Mouse (Mus musculus) skeletal muscle tissue, adult 2 months (tissue): ENCODE data around the gene Mmgt2.
A peak's percentile ranks its signal among the peaks of the same experiment; 100 is the strongest.

Experiments
- DNase-seq: peaks from one replicate; pipeline ENCODE4 v3.0.0-alpha.2; 2012; ENCODE audit warnings: low read depth, low spot score

Gene Mmgt2

DNA sequence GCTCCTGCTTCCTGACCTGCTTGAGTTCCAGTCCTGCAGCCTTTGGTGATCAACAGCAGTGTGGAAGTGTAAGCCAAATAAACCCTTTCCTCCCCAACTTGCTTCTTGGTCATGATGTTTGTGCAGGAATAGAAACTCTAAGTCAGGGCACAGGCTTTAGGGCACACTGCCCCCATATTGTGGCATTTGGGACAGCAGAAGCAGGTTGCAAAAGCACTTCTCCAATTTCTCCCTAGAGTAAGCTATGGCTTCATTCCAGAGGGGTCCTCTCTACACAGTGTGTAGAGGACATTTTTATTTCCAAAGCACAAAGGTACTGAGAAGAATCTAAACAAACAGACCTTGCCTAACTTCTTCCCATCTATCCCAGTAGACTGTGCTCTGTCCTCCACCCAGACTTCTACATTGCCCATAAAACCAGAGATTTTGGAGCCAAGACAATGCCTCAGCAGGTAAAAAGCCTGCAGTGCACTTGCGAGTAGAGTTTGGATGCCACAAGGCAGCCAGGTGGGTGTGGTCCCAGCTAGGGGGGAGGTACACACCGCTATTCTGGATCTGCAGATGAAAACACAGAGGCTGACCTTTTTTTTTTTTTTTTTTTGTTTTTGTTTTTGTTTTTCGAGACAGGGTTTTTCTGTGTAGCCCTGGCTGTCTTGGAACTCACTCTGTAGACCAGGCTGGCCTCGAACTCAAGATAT lies 26.7 kb upstream of the Mmgt2 start:
- DNase-seq: no peak

- no peak for DNase-seq
Measured at GRCm38 (mm10) chr11:62622850-62623249, 25.6 kb upstream of the Mmgt2 start.

DNA sequence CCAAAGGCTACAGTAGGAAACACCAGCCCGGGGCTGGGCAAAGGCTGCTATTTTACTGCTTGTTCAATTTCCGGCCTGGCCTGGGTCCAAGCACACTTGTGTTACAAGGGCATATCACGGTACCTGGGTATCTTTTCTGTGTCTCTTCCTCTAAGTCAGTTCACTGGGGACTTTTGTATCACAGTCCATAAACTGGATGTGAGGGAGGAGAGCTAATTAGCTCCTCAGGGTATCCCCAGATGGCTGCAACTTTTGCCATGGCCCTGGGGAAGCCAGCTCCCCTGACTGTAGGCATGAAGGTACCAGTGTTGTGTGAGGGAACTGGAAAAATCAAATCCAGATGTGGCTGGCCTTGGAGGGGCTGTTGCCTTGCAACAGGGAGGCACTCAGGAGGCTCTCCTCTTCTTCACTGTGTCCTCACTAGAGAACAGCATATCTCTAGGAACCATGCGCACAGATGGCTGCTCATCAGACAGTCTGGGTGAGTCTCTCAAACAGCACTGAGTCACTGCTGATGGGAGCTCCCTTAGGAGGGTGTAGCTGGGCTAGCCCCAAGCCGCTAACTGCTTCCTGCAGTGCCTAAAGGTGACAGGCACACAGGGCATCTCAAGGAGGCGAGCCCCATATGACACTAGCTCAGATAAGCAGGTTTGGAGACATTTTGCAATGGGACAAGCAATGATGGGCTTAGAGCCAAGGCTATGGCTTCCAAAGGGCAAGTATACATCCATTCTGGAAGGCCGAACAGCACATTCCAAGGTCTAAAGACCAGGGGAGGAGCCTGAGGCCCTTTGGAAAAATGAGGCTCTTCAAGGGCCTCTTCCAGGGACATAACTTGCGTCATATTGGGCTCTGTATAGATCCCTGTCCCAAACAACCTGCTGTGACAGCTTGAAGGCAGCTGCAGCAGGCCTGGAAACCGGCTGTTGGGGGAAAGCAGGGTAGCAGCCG lies 23.8 kb upstream of the Mmgt2 start:
- no peak for DNase-seq

- DNase-seq: no peak
Measured at GRCm38 (mm10) chr11:62629352-62630224, 18.9 kb upstream of the Mmgt2 start.

DNA sequence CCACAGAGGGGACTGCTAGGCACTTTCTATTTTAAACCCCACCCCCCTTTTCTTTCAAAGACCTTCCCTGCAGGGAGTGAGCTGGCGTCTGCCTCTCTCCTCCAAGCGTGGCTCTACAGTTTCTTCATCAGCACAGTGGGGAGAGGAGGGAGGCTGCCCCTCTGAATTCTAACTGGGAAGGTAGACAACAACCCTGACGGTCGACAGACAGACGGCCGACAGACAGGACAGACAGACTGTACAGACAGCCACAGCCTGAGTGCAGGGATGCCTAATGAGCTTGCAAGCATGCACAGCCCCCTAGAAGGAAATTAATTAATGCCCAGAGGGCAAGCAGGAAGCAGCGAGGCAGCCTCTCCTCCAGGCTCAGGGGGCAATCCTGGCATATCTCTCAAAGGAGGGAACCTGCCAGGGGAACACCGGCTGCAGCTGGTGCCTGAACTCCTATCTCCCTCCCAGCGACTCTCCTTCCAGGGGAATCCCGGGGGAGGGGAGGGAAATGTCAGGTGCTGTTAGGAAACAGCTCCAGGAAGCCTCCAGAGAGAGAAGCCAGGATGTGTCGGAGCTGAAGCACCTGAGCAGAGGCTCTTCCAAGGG lies 18.1 kb upstream of the Mmgt2 start:
- no peak for DNase-seq

DNA sequence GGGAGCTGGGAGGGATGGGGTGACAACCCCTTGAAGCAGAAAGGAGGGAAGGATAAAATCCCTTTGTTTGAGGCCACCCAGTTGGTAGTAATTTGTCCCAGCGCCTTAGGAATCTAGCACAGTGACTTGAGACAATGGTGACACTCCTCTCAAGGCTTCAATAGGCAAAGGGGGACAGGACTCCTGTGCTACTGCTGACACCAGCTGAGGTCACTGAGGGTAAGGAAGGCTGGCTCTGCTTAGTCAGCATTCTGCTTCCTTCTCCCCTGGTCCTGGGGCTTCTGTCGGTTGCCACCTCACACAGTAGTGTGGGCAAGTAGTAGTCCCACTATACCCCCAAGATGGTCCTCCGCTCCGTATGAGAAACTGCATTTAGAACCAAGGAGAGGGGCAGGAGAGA lies 17.3 kb upstream of the Mmgt2 start:
- no peak for DNase-seq

DNA sequence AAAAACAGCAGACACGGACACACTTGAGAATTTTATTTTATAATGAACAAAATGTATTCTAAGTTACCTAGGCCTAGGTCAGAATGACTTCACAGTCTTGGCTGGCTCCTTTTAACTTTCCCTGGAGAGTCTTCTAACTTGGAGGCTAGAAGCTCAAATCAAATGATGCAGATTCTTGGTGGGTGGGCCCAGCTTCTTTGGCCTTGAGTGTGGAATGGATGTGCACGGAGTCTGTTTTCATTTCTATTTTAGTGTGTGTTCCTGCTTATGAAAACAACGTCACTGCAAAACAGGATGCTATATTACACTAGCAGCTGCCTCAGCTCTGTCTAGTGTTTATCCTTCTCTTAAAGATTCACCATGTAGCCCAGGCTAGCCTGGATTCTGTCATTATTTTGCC lies 13.1 kb upstream of the Mmgt2 start:
- no peak for DNase-seq

DNA sequence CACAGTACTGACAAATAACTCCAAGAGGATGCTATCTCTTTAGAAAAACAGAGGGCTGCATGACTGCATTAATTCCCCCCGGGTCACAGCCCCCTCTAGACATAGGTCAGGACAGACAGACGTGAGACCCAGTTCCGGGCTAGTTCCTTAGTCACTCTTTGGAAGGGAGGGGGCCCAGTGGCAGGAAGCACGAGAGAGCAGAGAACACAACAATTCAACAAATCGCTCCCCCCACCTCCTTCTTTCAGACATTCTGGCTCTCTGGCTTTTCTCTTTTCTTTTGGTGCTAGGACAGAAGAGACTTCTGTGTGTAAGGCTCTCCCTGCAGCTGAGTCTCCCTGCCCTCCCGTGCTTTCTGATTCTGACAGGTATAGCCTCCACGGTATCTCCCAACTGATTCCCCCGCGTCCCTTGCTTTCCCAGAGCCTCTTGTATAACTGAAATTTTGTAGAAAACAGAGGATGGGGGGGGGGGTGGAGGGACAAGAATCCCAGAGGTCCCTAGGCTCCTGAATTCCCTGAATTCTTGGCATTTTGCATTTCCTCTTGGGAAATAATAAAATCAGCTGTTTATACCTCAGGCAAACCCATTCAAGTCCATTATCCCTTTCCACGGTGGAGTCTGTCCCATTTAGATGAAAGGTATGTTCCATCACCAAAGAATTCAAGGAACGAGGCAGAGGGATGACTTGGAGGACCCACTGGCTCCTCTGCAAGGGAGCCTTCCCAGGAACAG lies 12.2 kb upstream of the Mmgt2 start:
- DNase-seq: no peak

DNA sequence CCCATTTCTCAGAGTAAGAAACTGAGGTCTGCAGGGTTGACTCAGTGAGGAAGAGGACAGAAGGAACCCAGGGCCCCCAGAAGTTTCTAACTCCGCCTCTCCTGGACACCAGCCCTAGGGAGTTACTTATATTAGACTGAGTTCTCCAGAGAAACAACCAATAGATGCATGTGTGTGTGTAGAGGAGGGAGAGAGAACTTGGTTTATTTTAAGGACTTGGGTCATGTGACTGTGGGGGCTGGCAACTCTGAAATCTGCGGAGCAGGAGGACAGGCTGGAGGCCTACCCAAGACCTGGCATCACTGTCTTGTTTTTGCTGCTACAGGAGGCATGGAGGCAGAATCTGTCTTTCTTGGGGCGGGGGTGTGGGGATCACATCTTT lies 11.6 kb upstream of the Mmgt2 start:
- DNase-seq: no peak

- DNase-seq: no peak
Measured at GRCm38 (mm10) chr11:62637401-62637800, 11.1 kb upstream of the Mmgt2 start.

DNA sequence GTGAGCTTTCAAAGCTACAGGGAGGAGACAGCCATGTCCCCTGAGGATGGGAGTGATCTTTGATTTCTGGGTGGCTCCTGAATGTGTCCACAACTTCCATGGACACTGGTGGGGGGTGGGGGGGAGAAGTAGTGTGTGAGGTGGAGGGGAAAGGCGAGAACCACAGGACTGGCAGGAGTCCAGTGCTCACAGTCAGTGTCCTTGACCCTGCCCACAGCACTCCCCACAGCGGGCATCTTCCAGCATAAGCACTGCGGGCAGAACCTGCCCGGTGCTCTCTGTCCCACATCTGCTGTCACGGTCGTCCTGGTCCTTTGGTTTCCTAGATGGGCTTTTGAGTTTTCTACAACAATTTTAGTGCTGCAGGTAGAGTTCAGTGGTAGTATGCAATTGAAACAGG lies 10.7 kb upstream of the Mmgt2 start:
- DNase-seq: no peak

- DNase-seq: no peak
Measured at GRCm38 (mm10) chr11:62638402-62638801, 10.1 kb upstream of the Mmgt2 start.

GRCm38 (mm10) chr11:62640378-62640777 lies 8.1 kb upstream of the Mmgt2 start:
- DNase-seq: no peak

GRCm38 (mm10) chr11:62642023-62642844 lies 6.2 kb upstream of the Mmgt2 start:
- DNase-seq: no peak

GRCm38 (mm10) chr11:62643011-62643631 lies 5.3 kb upstream of the Mmgt2 start:
- DNase-seq: peak; percentile 65

DNA sequence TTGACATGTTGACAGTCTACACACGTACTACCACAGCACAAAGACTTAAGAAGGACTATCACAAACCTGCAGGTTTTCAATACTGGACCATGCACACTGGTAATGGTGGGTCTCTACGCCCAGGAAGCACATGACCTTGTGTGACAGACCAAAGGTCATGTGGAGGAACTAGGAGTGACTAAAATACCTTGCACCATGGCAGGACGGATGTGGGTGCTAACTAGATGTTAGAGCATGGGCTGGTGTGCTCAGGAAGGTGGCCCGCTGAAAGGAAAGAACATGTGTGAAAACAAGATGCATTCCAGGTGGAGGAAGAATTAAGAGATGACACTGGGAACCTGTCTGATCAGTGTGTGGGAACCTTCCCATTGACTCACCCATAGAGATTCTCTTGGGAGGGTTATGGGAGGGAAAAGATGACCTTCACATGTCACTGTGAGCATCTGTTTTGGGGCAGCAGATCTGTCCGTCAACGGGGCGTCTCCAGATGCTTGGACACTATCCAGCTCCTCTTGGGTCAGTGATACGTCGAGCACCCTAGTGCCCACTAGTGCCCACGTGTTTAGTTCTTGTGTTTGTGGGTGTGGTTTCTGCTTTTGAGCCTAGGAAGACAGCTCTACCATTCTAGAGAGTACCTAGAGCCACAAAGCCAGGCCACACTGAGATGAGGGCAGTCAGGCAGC lies 4.6 kb upstream of the Mmgt2 start:
- DNase-seq: no peak

DNA sequence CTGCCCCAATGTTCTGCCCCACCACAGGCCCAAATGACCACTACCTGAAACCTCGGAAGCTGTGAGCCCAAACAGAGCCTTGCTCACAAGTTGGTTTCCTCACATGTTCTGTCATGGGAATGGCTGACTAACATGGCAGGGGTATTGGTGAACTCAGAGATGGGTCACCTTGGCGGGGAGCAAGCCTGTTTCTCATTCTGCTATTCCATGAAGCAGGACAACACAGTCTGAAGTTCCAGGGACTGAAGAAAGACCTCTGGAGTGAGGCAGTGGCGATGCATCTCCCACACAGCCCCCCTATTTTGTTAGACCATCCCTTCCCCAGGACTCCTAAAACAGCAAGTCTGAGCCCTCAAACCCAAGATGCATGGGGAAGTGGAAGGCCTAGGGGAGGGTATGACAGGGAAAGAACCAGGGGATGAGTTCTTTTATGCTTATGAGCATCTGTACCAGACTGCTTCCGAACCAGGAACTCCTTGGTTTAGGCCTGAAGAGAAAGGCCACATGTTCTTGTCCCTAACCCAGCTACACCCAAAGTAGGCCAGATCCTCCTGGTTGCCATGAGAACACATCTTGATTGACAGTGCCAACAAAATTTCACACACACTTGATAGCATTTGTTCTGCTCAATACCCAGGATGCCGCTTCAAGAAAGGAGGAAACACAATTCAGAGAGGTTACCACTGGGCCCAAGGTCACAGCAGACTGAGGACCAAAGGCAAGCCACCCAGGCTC lies 3.7 kb upstream of the Mmgt2 start:
- no peak for DNase-seq

DNA sequence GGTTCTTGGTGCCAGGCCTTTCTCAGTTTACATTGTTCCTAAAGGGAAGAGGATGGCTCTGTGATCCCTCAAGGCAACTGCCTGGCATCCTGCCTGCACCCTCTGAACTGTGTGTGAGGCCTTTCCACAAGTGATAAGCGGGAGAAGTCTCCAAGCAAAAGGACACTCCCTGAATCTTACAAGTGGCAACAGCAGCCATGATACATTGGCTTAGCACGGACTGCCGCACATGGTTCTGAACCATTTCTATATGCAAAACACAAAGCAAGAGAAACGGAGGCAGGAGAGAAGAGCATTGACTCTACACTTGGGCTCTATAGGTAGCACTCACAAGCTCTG lies 3.2 kb upstream of the Mmgt2 start:
- DNase-seq: no peak
